Mouse (Mus musculus) liver, embryonic 15.5 days (tissue): ENCODE measurements around the gene Eapp. TPM values are rescaled to one million over a fixed set of nuclear protein-coding genes. Genes with fewer than 3 reads are reported as not detected.
"Not testable (repeated sequence)": the region's sequence is repeated elsewhere in the genome, so short reads cannot be mapped to it uniquely, and the experiment has no call there.

Source experiments
- ATAC-seq: fragments of 200-750 bp; cut with Nextera tagmentation; 2 replicates; pipeline ENCODE4 v1.8.0; 2017; ENCODE audit warnings: moderate number of reproducible peaks, mild to moderate bottlenecking, moderate library complexity; ENCODE audit not compliant: insufficient read depth
- H3K27ac ChIP-seq: fragments of 300-500 bp; sonication (generic); replicated peaks from 2 replicates; pipeline ENCODE4 v1.5.1; 2015; ENCODE audit warnings: mild to moderate bottlenecking, inconsistent platforms
- H3K27me3 ChIP-seq: fragments of 300-500 bp; sonication (generic); 2 replicates; pipeline ENCODE4 v1.6.1; 2015; ENCODE audit warnings: mild to moderate bottlenecking, inconsistent platforms
- H3K36me3 ChIP-seq: fragments of 300-500 bp; sonication (generic); replicated peaks from 2 replicates; pipeline ENCODE4 v1.6.1; 2015; ENCODE audit warnings: moderate library complexity, mild to moderate bottlenecking, inconsistent platforms
- H3K4me1 ChIP-seq: fragments of 300-500 bp; sonication (generic); replicated peaks from 2 replicates; pipeline ENCODE4 v1.6.1; 2015; ENCODE audit warnings: inconsistent platforms
- H3K4me2 ChIP-seq: fragments of 300-500 bp; sonication (generic); 2 replicates; pipeline ENCODE4 v1.6.1; 2015; ENCODE audit warnings: moderate library complexity, mild to moderate bottlenecking, inconsistent platforms
- H3K4me3 ChIP-seq: fragments of 300-500 bp; sonication (generic); replicated peaks from 2 replicates; pipeline ENCODE4 v1.5.1; 2015; ENCODE audit warnings: mild to moderate bottlenecking, inconsistent platforms
- H3K9ac ChIP-seq: fragments of 300-500 bp; sonication (generic); 2 replicates; pipeline ENCODE4 v1.6.1; 2015; ENCODE audit warnings: moderate library complexity, mild to moderate bottlenecking, inconsistent platforms
- H3K9me3 ChIP-seq: fragments of 300-500 bp; sonication (generic); replicated peaks from 2 replicates; pipeline ENCODE4 v1.6.1; 2016; ENCODE audit warnings: inconsistent platforms
- WGBS: fragments of 180-500 bp; shearing (Covaris S2); methylation state at CpG from one replicate; pipeline ENCODE4 v1.1.7; 2015; ENCODE audit warnings: mixed read lengths; ENCODE audit not compliant: insufficient replicate concordance; 5-methylcytosine and 5-hydroxymethylcytosine counted together
- polyA plus RNA-seq: library from polyadenylated mRNA; unstranded; fragments of >200 nt; fragmentation: Nextera tagmentation; extraction: Ambion mirVana; gene quantifications from 2 replicates; pipeline ENCODE4 v1.2.1, GENCODE M21; 2015

The Eapp gene
- polyA plus RNA-seq: 32.2 and 36.2 TPM in 2 replicates

DNA sequence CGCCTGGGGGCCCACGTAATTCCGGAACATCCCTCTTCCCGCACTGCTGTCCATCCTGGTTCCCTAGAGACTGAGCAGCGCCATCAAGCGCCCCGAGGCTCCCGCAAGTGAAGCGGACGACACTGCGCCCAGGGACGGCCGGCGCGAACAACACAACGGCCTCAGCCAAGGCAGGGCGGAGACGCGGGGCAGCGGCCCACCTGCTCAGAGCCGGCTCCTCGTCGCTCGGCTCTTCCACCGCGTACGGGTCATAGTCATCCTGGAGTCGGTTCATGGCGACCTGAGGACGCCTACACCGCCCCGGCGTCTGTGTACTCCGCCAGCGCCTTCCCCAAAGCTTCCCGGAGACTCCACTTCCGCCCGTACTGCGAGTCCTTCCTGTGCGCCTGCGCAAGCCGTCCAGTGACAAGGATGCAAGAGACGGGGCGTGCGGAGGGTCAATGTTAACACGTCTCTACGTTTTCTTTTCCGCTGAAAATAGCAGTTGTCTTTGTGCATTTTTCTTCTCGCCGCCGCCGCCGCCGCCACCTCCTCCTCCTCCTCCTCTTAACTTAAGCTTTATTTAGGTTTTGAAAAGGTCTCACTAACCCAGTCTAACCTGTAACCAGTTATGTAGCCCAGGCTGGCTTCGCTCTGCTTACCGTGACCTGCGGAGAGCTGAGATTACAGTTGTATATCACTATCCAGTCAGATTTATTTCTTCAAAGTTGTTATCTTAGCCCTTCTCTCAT is at the start of gene Eapp:
TSS of gene Eapp (minus strand) at position 387 of the 731 bp plus-strand sequence.
- H3K9me3 ChIP-seq: no peaks in the 10 kb centered on the region
- H3K4me3 ChIP-seq: peak within 1 kb of the TSS; percentile 74
- H3K36me3 ChIP-seq: peaks cover 20% of the 10 kb centered on the region
- H3K4me2 ChIP-seq: peak within 1 kb of the TSS; percentile 84
- ATAC-seq: peak; percentile 86
- H3K27me3 ChIP-seq: no peaks in the 10 kb centered on the region
- H3K27ac ChIP-seq: peak within 1 kb of the TSS; percentile 97
- H3K4me1 ChIP-seq: peaks cover 50% of the 10 kb centered on the region
- under 1% methylated on average over 57 of the region's 57 CpGs for WGBS
- peak within 1 kb of the TSS; percentile 85 for H3K9ac ChIP-seq

DNA sequence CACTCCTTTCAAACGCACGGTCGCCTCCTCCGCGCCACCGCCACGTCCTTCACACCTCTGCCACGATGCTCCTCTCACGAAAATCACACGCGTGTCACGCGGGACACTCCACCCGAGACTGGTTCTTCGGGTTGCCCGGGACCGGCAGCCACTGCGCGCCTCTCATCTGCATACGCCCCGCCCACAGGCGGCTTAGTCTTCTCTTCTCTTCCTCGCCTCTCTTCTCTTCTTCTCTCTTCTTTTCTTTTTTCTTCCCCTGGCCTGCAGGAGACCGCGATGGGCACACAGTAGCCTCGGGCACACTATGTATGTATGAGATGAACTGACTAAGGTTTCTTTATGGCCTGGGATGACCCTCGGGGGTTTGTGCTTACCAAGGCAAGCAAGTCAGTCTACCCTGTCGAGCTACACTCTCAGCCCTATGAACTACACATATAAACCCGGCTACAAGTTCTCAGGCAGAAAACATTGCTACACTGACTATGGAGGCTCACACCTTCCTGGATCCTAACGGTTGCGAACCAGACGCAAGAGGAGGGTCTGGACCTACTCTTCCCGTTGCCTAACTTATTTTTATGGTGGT is 43.1 kb upstream of the Eapp start:
- H3K4me3 ChIP-seq, H3K27me3 ChIP-seq, H3K36me3 ChIP-seq, H3K9me3 ChIP-seq, H3K4me1 ChIP-seq, H3K4me2 ChIP-seq, H3K9ac ChIP-seq, H3K27ac ChIP-seq: not testable (repeated sequence)
- under 1% methylated on average over 11 of the region's 33 CpGs for WGBS
- peak; percentile 14 for ATAC-seq

- not testable (repeated sequence) for H3K9ac ChIP-seq, H3K4me3 ChIP-seq, H3K4me1 ChIP-seq, H3K27me3 ChIP-seq, H3K4me2 ChIP-seq, H3K9me3 ChIP-seq, H3K27ac ChIP-seq, H3K36me3 ChIP-seq
- WGBS: no CpG with 5 or more reads among the region's 21 CpGs
- ATAC-seq: peak; percentile 87
Measured at GRCm38 (mm10) chr12:54737891-54738660, 42.4 kb upstream of the Eapp start.

DNA sequence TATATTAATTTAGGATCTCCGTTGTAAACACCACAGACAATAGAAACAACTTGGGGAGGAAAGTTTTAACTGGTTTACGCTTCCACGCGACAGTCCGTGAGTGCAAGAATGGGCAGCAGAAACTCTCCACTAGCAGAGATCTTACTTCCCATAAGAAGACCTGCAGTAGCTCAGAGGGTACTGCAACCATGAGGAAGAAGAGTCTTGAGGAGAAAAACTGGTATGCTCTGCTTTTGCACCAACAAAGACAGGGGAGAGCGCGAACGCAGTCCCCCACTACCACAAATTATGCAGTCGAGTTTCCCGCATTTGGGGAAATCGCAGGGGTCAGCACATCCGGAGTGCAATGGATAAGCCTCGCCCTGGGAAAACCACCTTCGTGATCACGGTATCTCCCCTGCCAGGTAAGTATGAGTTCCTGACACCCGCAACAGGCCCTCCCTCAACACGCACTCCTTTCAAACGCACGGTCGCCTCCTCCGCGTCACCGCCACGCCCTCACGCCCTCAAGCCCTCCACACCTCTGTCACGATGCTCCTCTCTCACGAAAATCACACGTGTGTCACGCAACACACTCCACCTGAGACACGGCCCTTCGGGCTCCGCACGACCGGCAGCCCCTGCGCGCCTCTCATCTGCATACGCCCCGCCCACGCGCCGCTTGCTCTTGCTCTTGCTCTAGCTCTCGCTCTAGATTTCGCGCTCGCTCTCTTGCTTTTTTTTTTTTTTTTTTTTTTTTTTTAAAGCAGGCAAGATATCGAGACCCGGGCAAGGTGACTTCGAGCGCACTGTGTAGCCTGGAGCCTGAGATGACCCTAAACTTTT is 38.8 kb upstream of the Eapp start:
- WGBS: 0% methylated on average over 12 of the region's 49 CpGs
- H3K4me3 ChIP-seq, H3K27ac ChIP-seq, H3K27me3 ChIP-seq, H3K9ac ChIP-seq, H3K4me1 ChIP-seq, H3K36me3 ChIP-seq, H3K9me3 ChIP-seq: not testable (repeated sequence)
- ATAC-seq: peak; percentile 54
- H3K4me2 ChIP-seq: peak overlapping the region; percentile 32; the same call in 1 of the 2 replicates

DNA sequence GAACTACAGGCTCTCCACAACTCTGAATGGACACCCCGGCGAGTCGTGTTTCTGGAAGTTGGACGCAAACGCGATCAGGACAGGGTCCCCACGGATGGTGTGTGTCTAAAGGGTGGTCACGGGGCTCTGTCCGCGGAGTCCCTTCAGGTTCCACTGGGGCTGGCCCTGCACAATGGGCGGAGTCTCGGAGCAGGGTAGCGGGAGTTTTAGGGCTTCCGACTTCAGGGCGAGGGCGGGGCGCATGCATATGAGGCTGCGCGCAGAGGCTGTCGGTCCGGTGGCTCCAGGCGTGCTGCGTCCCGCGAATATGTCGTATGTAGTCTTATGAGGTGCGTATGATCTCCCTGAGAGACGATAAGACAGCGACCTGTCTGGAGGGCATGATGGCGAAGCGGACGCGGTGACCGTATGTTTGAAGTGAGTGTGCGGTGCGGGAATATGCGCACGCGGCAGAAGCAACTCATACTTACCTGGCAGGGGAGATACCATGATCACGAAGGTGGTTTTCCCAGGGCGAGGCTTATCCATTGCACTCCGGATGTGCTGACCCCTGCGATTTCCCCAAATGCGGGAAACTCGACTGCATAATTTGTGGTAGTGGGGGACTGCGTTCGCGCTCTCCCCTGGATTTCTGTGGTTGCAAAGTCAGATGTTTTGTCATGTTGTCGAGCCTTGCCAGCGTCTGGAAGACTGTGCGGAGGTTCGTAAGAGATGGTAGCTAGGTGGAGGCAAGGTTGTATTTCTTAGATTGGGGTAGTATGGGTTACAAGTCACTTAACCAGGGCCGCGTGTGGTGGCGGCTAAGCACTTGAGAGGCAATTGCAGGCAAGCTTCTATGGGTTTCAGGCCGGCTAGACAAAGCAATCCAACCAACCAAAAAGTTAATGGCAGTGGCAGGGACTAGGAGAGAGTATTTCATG is 33.7 kb upstream of the Eapp start:
- not testable (repeated sequence) for H3K4me2 ChIP-seq, H3K27me3 ChIP-seq, H3K36me3 ChIP-seq, H3K4me1 ChIP-seq, H3K9me3 ChIP-seq, H3K27ac ChIP-seq, H3K4me3 ChIP-seq, H3K9ac ChIP-seq
- WGBS: no CpG with 5 or more reads among the region's 56 CpGs
- peak; percentile 82 for ATAC-seq

DNA sequence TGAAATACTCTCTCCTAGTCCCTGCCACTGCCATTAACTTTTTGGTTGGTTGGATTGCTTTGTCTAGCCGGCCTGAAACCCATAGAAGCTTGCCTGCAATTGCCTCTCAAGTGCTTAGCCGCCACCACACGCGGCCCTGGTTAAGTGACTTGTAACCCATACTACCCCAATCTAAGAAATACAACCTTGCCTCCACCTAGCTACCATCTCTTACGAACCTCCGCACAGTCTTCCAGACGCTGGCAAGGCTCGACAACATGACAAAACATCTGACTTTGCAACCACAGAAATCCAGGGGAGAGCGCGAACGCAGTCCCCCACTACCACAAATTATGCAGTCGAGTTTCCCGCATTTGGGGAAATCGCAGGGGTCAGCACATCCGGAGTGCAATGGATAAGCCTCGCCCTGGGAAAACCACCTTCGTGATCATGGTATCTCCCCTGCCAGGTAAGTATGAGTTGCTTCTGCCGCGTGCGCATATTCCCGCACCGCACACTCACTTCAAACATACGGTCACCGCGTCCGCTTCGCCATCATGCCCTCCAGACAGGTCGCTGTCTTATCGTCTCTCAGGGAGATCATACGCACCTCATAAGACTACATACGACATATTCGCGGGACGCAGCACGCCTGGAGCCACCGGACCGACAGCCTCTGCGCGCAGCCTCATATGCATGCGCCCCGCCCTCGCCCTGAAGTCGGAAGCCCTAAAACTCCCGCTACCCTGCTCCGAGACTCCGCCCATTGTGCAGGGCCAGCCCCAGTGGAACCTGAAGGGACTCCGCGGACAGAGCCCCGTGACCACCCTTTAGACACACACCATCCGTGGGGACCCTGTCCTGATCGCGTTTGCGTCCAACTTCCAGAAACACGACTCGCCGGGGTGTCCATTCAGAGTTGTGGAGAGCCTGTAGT is 23.4 kb upstream of the Eapp start:
- peak; percentile 80 for ATAC-seq
- not testable (repeated sequence) for H3K9me3 ChIP-seq, H3K4me3 ChIP-seq, H3K36me3 ChIP-seq, H3K4me2 ChIP-seq, H3K4me1 ChIP-seq, H3K27ac ChIP-seq, H3K27me3 ChIP-seq, H3K9ac ChIP-seq
- no CpG with 5 or more reads among the region's 56 CpGs for WGBS

- H3K9ac ChIP-seq, ATAC-seq, H3K4me3 ChIP-seq, H3K4me2 ChIP-seq, H3K36me3 ChIP-seq, H3K27ac ChIP-seq, H3K4me1 ChIP-seq, H3K9me3 ChIP-seq, H3K27me3 ChIP-seq: not testable (repeated sequence)
- 68% methylated on average over 7 of the region's 11 CpGs for WGBS
Measured at GRCm38 (mm10) chr12:54717516-54717915, 21.8 kb upstream of the Eapp start.

- H3K27me3 ChIP-seq, H3K9ac ChIP-seq, H3K4me1 ChIP-seq, H3K9me3 ChIP-seq, H3K36me3 ChIP-seq, H3K4me3 ChIP-seq, H3K4me2 ChIP-seq, H3K27ac ChIP-seq: not testable (repeated sequence)
- WGBS: 0% methylated on average over 6 of the region's 48 CpGs
- ATAC-seq: peak; percentile 53
Measured at GRCm38 (mm10) chr12:54713822-54714626, 18.3 kb upstream of the Eapp start.

GRCm38 (mm10) chr12:54710494-54710879 is 14.8 kb upstream of the Eapp start:
- not testable (repeated sequence) for H3K36me3 ChIP-seq, H3K4me2 ChIP-seq, H3K4me1 ChIP-seq, H3K9me3 ChIP-seq, H3K27me3 ChIP-seq, H3K9ac ChIP-seq, H3K4me3 ChIP-seq
- 0 out of 2 replicates have a peak overlapping the region, but pooled peaks have one; percentile 61 for H3K27ac ChIP-seq
- peak; percentile 85 for ATAC-seq
- 0% methylated on average over 5 of the region's 8 CpGs for WGBS
